Mouse (Mus musculus) CD4-positive, CD25-positive, alpha-beta regulatory T cell, adult 2 months (primary cell): Measurements from ENCODE around the gene Pou2f1.
A peak's percentile ranks its signal among the peaks of the same experiment; 100 is the strongest.

Source experiments
- DNase-seq: peaks from one replicate; pipeline ENCODE4 v3.0.0-alpha.2; 2012; ENCODE audit warnings: low read depth, low spot score

The Pou2f1 gene

DNA sequence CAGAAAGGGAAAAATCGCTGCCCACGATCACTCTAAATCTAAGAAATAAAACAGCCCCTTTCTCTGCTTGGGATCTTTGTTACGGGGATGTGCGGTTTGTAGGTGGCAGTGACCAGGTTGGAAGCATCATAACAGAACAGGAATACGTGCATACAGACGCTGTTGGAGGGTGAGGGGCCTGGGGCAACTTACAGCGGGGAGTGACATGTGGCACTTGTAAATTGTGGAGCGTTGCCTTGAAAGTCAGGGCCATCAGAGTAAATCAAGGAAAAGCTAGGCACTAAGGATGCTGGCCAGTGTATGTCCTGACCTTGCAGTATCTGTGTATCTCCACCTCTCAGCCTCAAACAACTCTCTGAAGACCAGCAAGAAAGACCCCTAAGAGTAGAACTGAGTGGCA is 154.1 kb downstream of the Pou2f1 start:
- peak; percentile 47 for DNase-seq

DNA sequence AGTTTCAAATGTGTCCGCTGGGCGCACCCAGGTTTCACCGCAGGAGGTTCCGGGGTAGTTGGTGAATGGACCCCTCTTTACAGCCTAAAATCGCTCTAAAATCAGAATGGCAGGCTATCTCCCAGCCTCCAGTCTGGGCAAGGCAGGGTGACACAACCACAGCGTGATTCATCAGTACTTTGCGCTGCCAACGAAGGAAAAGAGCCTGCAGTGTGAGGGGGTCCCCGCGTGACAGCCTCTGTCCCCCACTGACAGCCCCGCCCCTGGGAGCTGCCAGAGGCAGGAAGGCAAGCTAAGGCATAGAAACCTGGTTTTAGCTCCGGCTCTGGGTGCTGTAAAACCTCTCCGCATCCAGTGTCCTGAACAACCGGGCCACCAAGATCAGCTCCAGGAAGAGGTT is 157.1 kb downstream of the Pou2f1 start:
- DNase-seq: peak; percentile 71

DNA sequence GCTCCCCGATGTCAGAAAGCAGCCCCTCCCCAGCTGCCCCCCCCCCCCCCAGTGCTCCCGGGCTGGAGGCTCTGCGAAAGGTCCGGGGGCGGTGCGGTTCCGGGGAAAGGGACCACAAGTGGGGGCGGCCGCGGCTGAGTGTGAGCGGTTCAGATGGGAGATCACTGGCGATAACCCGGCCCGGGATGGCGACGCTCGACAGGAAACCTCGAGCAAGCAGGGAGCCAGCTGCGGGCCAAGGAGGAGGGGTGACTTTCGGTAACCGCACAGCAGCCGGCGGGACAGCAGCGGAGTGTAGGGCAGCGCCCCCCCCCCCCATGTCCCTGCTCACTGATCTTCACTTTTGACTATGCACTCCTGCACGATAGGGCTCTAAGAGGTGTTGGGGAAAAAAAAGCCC is 157.5 kb downstream of the Pou2f1 start:
- DNase-seq: peak; percentile 90

DNA sequence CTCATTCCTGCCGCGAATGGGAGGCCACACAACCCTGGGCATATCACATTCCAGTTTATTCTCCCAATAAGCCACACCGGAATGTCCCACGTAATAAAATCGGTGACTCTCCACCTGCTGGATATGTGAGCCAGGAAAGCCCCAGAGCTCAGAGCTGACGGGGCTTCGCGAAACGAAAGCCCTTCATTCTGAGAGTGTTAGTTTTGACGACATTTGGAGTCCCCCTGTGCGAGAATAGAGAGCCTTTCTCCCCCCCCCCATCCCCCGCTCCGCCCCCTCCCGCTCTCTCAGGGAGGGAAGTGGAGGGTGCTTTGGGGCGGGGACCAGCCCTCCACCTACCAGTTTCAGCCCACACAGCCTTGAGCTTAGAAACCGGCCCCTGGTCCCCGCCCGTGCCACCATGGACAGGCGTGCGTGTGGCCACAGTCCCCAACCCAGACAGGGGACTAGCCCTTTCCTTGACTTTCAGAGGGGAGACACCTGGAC is 158.0 kb downstream of the Pou2f1 start:
- DNase-seq: peak; percentile 86

DNA sequence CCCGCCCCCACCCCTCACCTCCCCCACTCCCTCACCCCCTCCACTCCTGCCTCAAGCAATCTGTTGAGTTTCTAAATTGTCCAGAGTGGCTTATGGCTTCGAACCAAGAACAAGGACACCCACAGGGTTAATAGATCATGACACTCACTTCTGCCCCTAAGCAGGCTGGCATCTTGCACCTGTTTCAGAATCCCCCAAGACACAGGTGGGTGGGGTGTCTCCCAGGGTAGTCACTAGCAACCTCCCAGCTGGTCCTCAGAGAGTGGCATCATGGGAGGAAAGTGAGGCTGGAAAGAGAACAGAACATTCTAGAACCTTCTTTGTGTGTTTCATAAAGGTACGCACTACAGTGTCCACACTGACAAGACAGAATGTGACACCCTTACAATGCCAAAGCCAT is 158.9 kb downstream of the Pou2f1 start:
- DNase-seq: peak; percentile 61

DNA sequence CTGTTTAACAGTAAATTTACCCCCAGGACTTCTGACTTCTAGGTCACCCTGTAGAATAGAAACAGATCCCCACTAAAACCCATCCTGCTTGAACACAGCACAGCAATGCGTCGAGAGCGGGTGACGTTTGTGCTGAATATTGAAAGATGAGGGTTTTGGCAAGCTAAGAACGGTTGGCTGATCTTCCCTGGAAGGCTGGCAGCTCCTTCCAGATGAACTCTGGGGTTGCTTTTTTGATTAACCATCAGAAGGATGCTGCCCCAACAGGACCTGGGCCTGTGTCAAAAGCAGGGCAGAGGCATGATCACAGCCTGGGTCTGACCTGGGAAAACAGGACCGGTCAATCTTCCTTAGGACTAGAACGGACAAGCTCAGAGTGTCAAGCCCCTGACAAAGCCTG is 160.3 kb downstream of the Pou2f1 start:
- DNase-seq: no peak

DNA sequence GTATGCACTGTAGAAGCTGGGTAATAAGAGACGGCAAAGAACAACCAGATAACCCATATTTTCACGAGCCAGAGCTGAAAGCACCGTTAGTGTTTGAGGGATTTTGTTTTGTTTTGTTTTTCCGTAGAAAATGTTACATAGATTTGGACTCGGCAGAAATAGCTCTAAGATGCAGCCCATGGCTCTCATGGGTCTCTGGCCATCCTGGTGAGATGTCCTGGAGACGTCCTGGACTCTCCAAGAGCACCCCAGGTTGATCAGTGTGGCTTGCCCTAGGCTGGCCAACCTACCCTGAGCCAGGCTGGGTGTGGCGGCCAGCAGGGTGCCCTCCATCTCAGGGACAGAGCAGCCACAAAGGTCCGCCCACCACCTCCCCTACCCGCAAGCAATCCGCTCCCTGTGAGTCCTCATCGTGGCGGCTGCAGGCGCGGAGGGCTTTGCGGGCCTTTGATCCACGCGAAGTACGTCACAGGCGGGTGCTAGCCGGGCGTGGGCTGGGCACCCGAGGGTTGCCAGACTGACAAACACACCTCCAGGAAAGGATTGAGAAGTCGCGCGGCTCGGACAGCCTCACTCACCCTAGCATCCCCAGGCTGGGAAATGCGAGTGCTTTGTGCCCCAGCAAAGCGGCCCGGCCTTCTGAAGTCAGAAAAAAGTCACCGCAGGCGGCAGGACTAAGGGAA is 161.8 kb downstream of the Pou2f1 start:
- DNase-seq: peak; percentile 80

DNA sequence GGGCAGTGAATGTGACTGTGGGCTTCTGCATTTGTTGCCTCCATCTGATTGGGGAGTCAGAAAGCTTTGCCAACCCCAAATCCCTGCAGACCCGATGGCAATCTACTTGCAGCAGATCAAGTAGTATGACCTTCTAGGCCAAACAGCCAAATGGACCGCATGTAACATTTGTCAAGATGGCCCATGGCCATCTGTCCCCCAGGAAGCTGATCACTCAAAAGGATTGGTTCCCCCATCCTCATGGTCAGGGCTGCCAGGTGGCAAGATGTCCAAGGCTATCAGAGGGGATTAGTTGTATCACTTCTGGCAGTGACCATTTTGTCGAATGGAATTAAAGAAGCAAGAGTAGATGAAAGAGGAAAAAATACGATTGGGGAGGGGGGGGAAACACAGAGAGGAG is 163.3 kb downstream of the Pou2f1 start:
- no peak for DNase-seq

DNA sequence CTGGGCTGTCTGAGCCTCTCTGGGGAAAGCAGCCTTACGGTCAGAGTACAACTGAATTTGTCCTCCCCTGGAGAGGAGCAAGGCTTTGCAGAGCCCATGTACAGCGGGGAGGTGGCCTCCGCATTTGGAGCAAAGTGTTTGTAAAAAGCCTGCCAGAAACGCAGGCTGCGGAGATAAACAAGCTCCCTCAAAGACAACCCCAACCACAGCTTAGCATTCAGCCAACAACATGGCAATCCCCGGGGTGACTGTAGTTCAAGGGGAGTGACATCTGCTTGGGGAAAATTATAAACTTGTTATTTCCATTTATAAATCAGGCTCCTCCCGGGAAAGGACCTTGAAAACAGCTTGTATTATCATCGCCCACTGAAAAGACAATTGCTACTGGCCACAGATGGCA is 164.9 kb downstream of the Pou2f1 start:
- peak; percentile 72 for DNase-seq

DNA sequence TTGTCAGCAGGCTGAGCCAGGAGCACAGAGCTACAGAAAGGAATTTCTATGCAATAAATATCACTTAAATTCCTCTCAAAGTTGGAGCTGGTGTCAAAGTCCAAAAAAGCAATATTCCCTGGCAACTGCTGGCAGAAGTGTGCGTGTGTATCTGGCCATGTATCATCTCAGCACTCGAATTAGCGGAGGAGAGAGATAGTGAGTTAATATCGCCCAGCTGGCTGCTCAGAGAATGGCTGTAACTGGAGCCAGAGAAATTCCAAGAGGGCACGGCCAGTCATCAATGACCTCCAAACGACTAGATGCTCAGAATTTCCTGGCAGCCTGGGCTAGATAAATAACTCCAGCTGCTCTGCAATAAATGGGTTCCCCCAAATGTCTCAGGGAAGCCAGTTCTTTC is 166.0 kb downstream of the Pou2f1 start:
- DNase-seq: no peak

DNA sequence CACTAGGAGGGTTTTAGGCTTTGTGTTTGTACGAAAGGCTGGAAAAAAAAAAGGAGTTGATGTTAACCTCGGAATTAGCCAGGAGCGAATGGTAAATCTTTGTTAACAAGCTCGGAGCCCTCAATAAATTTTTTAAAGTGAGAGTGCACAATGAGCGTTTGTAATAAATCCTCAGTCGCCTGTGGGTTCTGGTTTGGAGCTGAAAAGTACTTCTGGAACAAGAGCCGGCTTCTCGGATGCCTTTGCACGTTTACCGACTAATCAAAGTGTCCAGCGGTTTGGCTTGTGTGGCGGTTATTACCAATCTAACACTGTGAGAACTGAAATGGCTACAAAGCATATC is 167.9 kb downstream of the Pou2f1 start:
- DNase-seq: no peak

DNA sequence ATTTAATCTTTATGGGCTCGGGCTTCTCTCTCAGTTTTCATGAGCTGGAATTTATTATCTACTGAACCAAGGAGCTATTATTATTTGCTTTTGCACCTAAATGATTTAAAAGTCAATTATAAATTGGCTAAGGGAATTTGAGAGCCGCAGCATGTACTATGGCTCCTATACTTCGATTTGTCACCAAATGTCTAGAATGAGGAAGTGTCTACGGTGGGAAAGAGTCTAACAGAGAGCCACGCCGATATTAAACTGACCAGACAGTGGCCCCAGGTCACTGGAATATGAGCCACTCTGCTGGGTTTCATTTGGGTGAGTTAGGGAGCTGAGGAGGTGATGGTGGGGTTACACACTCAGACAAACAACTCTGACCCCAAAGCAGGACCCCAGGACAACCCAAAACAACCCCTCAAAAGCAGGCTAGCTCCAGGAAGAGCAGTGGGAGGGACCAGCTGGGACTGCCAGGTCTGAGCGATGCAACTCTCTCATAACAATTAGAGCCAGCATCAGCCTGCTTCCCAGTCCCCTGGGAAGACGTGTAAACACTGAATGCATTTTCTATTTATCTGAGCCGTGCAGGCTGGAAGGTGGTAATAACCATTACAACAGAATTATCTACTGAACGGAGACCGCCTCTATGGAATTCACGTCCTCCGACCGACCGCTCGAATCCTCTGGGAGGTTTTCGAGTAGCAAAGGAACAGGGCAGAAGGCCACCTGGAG is 168.4 kb downstream of the Pou2f1 start:
- no peak for DNase-seq

DNA sequence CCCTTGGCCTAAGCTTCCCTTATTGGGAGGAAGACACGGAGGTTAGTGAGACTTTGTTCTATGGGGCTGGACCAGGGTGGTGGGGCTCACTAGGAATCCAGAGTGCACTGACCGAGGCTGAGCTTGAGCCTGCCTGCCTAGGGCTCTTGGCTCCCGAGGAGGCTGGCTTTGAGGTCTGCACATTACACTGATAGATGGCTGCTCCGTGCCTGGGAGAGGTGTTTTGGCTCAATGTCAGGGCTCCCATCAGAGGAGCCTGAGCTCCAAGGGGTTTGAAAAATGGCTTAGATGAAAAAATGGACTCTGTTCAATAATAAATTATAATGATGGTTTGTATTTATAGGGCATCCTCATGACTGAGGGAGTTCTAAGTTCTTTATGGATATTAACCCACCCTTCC is 169.2 kb downstream of the Pou2f1 start:
- DNase-seq: no peak

DNA sequence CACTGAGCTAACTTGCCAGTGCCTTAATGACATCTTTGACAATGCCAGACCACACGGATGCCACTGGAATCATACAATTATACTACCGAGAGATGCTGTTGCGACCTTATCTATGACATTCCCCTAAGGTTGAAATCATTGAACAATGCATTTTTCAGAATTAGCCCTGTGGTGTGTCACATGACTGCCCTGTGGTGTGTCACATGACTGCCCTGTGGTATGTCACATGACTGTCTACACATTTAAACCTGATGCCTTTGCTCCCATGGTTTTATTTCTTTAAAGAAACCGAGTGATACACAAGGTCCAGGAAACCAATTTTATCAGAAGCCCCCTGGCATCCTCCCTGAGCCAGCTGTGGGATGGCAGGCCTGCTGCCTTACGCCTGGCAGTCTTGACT is 172.6 kb downstream of the Pou2f1 start:
- DNase-seq: no peak

DNA sequence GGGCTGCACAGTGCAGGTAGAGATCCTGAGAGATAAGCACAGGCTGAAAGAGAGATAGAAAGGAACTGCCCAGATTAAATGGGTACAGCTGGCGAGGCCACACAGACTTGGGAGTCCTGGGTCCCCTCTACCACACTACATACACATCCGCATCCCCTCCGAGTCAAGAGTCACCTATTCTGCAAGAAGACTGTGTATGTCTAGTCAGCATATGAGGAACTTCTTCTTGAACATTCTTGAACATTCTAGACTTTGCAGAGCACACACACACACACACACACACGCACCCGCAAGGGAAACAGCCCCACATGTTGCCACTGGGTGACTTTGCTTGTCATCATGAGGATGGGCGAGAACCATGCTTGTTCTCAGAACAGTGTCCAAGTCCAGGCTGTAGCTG is 173.9 kb downstream of the Pou2f1 start:
- DNase-seq: peak; percentile 71

DNA sequence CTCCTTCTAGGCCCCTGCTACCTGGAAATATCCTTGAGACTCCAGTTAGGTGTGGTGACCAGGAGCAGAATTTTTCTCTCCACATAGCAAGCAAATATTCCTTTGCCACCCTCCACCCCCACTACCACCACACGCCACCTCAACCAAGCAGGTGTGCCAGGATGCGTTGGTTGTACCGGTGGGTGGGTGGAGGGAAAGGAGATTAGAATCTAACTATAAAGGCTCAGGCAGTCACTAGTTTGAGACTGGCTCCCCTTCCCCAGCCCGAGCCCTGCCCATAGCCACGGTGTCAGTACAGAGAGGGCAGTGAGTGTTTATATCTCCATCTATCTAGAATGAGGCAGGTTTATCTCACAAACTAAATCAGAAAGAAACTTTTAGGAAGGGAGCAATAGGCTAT is 174.3 kb downstream of the Pou2f1 start:
- DNase-seq: peak; percentile 53

DNA sequence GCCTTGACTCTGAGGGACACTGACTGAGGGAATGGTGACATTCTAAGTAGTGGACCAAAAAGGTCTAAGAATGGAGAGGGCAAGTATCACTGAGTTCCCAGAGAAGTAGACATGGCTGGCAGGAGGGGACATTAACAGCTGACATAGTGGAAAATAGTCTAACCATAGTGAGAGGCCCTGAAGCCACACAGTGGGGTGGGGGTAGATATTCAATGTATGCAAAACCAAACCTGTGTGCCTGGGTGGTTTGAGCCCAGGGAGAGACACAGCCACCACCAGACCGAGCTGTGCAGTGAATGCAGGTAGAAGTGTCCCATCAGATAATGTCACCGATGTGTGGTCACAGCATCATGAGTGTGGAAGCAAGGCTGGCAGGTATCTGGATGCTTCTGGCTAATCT is 180.4 kb downstream of the Pou2f1 start:
- DNase-seq: peak; percentile 47

DNA sequence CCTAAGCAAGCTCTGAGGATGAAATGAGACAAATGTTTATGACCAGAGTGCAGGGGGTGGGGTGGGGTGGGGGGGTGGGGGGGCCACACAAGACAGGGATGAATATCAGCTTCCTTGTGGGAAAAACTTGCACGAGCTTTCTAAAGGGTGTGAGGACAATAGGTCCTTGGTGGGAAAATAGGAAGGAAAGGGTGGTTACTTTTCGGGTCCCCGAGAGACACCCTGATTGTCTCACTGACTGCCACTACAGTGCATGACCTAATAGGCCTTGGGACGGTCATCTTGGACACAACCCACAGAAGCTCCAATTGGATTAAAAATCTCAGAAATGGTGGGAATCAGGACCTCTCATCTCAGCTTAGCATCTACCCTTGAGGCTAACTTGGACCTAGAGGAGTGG is 183.3 kb downstream of the Pou2f1 start:
- DNase-seq: no peak

DNA sequence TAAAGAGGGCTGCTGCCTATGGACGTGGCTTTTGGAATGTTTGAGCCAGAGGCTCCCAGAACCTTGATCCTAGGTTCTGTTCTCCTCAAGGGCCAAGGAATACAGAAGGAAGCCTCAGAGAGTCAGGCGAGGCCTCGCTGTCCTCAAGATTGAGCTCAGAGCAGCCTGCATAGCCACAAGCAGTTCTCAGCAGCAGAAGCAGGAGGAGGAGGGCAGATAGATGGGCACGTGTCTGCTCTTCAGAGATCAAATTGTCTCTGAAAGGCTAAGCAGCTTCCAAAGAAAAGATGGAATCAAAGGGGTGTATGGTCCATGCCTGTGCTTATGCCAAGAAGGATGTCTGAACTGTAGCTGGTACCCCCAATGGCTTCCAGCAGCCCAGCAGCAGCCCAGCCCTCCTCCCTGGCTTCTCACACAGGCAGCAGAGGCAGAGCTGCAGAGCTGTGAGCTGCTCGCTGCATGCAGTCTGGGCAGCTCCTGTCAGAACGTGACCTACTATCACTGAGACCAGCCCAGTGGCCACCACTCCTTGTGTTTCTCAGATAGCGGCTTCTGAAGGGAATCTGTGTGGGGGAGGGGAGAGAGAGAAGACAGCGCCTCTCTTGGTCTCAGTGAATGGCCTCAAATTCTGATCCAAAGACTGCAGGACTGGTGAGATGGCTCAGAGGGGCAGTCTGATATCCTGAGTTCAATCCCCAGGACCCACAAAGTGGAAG is 184.2 kb downstream of the Pou2f1 start:
- no peak for DNase-seq

DNA sequence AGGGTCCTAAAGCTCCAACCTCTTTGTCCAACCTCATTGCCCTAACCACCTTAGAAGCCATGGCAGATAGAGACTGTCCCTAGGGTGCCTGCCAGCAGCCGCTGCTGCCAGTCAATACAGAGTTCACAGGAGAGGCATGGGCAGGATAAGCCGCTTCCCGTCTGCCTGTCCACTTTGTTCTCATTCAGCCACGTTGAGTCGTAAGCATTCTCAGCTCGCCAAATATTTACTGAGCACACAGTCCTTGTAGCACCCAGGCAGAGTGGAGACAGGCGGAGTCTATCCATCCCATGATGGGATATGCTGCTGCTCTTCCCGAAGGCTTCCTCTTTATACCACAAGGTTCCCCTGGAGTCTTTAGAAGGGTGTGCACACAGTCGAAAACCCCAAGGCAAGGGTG is 185.2 kb downstream of the Pou2f1 start:
- DNase-seq: no peak

DNA sequence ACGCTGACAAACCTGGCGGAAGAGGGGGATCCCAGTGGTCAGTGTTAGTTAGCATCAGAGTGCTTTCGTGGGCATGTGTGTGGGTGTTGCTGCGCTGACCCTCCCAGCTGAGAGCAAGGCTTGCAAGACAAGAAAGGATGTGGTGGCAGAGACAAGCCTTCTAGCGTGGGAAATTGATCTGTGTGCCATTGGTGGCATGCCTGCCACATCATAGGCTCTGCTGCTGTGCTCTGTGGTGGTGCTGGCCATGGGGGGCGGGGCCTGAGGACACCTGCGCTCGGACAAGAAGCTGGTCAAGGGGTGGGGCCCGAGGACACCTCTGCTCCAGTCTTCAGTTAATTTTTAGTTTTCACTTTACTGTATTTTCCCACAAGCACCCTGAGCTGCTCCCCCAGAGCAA is 186.1 kb downstream of the Pou2f1 start:
- peak; percentile 66 for DNase-seq
